17 mouse cellular contexts compared by ENCODE assay signal in genomic region chr4:55215425-55216174, GRCm38 (mm10).
DNase-seq lines count a peak whose midpoint lies in the region; ATAC-seq lines count a peak whose summit lies in the region.
"Had no signal": no experiment of that assay in that cellular context is flagged by ENCODE, and none has a peak within 500 bp of the region (broad histone marks: within the 10 kb centered on the region; RNA-seq: fewer than 3 reads in every experiment).

No protein-coding gene starts in this region.

- no peak overlapping the region for H3K4me2 ChIP-seq in hindbrain, embryonic 16.5 days (ENCODE audit: low read length)
- no peak overlapping the region for H3K4me2 ChIP-seq in hindbrain, embryonic 12.5 days (replicated peaks)
- H3K4me2 ChIP-seq in neural tube, embryonic 13.5 days, result no peak overlapping the region
- no peak overlapping the region for H3K4me2 ChIP-seq in embryonic facial prominence, embryonic 14.5 days (ENCODE audit: low read depth, low read length)
- H3K4me2 ChIP-seq: embryonic facial prominence, embryonic 12.5 days; heart, embryonic 13.5 days; liver, embryonic 11.5 days had no signal

- no peak overlapping the region for H3K27ac ChIP-seq in hindbrain, embryonic 16.5 days (ENCODE audit: low read depth, low read length)
- no peak overlapping the region for H3K27ac ChIP-seq in hindbrain, embryonic 12.5 days
- H3K27ac ChIP-seq in neural tube, embryonic 13.5 days (replicated peaks), result peak overlapping the region; percentile 57
- peak overlapping the region; percentile 45; the same call in 1 of the 2 replicates for H3K27ac ChIP-seq in embryonic facial prominence, embryonic 14.5 days (replicated peaks; ENCODE audit: low read depth, low read length)
- H3K27ac ChIP-seq: embryonic facial prominence, embryonic 12.5 days; heart, embryonic 13.5 days had no signal

- H3K4me1 ChIP-seq in hindbrain, embryonic 16.5 days (ENCODE audit: control insufficient read depth, insufficient read depth, low read depth, low read length), result no peaks in the 10 kb centered on the region
- H3K4me1 ChIP-seq in hindbrain, embryonic 12.5 days, result peaks cover 8% of the 10 kb centered on the region
- 0 out of 2 replicates have a peak, but pooled peaks cover 13% of the 10 kb centered on the region for H3K4me1 ChIP-seq in neural tube, embryonic 13.5 days (replicated peaks)
- H3K4me1 ChIP-seq in embryonic facial prominence, embryonic 14.5 days (ENCODE audit: control insufficient read depth, insufficient read depth, low read length), result peaks cover 13% of the 10 kb centered on the region
- H3K4me1 ChIP-seq: megakaryocyte, embryonic 14.5 days had no signal

- H3K4me3 ChIP-seq in hindbrain, embryonic 16.5 days (ENCODE audit: low read length), result no peak overlapping the region
- no peak overlapping the region for H3K4me3 ChIP-seq in hindbrain, embryonic 12.5 days
- H3K4me3 ChIP-seq in neural tube, embryonic 13.5 days, result no peak overlapping the region
- H3K4me3 ChIP-seq in embryonic facial prominence, embryonic 14.5 days (ENCODE audit: low read depth, low read length), result no peak overlapping the region
- H3K4me3 ChIP-seq: embryonic facial prominence, embryonic 12.5 days; heart, embryonic 13.5 days; megakaryocyte, embryonic 14.5 days had no signal

- H3K27me3 ChIP-seq in hindbrain, embryonic 16.5 days (replicated peaks; ENCODE audit: control insufficient read depth, insufficient read depth, low read length), result no peaks in the 10 kb centered on the region
- no peaks in the 10 kb centered on the region for H3K27me3 ChIP-seq in hindbrain, embryonic 12.5 days
- no peaks in the 10 kb centered on the region for H3K27me3 ChIP-seq in neural tube, embryonic 13.5 days
- H3K27me3 ChIP-seq in embryonic facial prominence, embryonic 14.5 days (replicated peaks; ENCODE audit: control insufficient read depth, insufficient read depth, low read length), result no peaks in the 10 kb centered on the region
- H3K27me3 ChIP-seq: embryonic facial prominence, embryonic 12.5 days; heart, embryonic 13.5 days; megakaryocyte, embryonic 14.5 days had no signal

- 53% methylated on average over 9 of the region's 9 CpGs for WGBS in hindbrain, embryonic 16.5 days
- WGBS in hindbrain, embryonic 12.5 days, result 61% methylated on average over 9 of the region's 9 CpGs
- 60% methylated on average over 9 of the region's 9 CpGs for WGBS in neural tube, embryonic 13.5 days
- 35% methylated on average over 9 of the region's 9 CpGs for WGBS in embryonic facial prominence, embryonic 14.5 days

- DNase-seq in neural tube, embryonic 10.5 days (ENCODE audit: extremely low spot score, low spot score), result no peak
- DNase-seq in embryonic facial prominence, embryonic 14.5 days (ENCODE audit: low spot score), result peak; percentile 62
- DNase-seq in retina, embryonic 14.5 days (ENCODE audit: low spot score), result peak; percentile 62
- no peak for DNase-seq in spleen, adult 18-20 months
- DNase-seq: cerebellum, postnatal 10 days; kidney, adult 2 months; kidney, postnatal 36 days; thymus, postnatal 36 days had no signal

- peak; percentile 60 for ATAC-seq in hindbrain, embryonic 16.5 days
- ATAC-seq in hindbrain, embryonic 12.5 days (ENCODE audit: low FRiP score), result no peak
- no peak for ATAC-seq in neural tube, embryonic 13.5 days (ENCODE audit: low read depth)
- peak; percentile 41; the same call in 1 of the 2 replicates for ATAC-seq in embryonic facial prominence, embryonic 14.5 days (ENCODE audit: low read depth)
- ATAC-seq: activated CD4-positive, CD25-positive, alpha-beta regulatory T cell, adult 4 months; lung, postnatal 0 days had no signal

- H3K36me3 ChIP-seq in hindbrain, embryonic 16.5 days (ENCODE audit: control insufficient read depth, insufficient read depth, low read length), result no peaks in the 10 kb centered on the region
- H3K36me3 ChIP-seq in hindbrain, embryonic 12.5 days, result no peaks in the 10 kb centered on the region
- H3K36me3 ChIP-seq in neural tube, embryonic 13.5 days, result no peaks in the 10 kb centered on the region
- H3K36me3 ChIP-seq in embryonic facial prominence, embryonic 14.5 days (ENCODE audit: control insufficient read depth, insufficient read depth, low read length), result no peaks in the 10 kb centered on the region
- H3K36me3 ChIP-seq: embryonic facial prominence, embryonic 12.5 days; heart, embryonic 13.5 days had no signal

- H3K9me3 ChIP-seq in hindbrain, embryonic 16.5 days (ENCODE audit: control insufficient read depth, low read length), result no peaks in the 10 kb centered on the region
- no peaks in the 10 kb centered on the region for H3K9me3 ChIP-seq in hindbrain, embryonic 12.5 days (replicated peaks)
- no peaks in the 10 kb centered on the region for H3K9me3 ChIP-seq in neural tube, embryonic 13.5 days
- no peaks in the 10 kb centered on the region for H3K9me3 ChIP-seq in embryonic facial prominence, embryonic 14.5 days (ENCODE audit: control insufficient read depth, low read length)
- H3K9me3 ChIP-seq: embryonic facial prominence, embryonic 12.5 days; heart, embryonic 13.5 days; megakaryocyte, embryonic 14.5 days had no signal

- no peak overlapping the region for H3K9ac ChIP-seq in hindbrain, embryonic 16.5 days (ENCODE audit: low read depth, low read length)
- no peak overlapping the region for H3K9ac ChIP-seq in hindbrain, embryonic 12.5 days
- H3K9ac ChIP-seq in neural tube, embryonic 13.5 days, result no peak overlapping the region
- no peak overlapping the region for H3K9ac ChIP-seq in embryonic facial prominence, embryonic 14.5 days (ENCODE audit: low read depth, low read length)
- H3K9ac ChIP-seq: embryonic facial prominence, embryonic 12.5 days; heart, embryonic 13.5 days had no signal

Comparison
In these comparisons a context has a peak if more than half of its experiments do, and no peak if none do; other contexts are left out.
1. ATAC-seq: peak in hindbrain, embryonic 16.5 days (single experiment) and embryonic facial prominence, embryonic 14.5 days (single experiment); none in hindbrain, embryonic 12.5 days (single experiment) and neural tube, embryonic 13.5 days (single experiment).
2. H3K27ac ChIP-seq: peak in neural tube, embryonic 13.5 days (single experiment) and embryonic facial prominence, embryonic 14.5 days (single experiment); none in hindbrain, embryonic 16.5 days (single experiment) and hindbrain, embryonic 12.5 days (single experiment).
3. DNase-seq: peak in embryonic facial prominence, embryonic 14.5 days (single experiment) and retina, embryonic 14.5 days (single experiment); none in neural tube, embryonic 10.5 days (single experiment) and spleen, adult 18-20 months (0 of 2).